Mouse (Mus musculus): Measurements from ENCODE around the gene Cysrt1. TPM values are rescaled to one million over a fixed set of nuclear protein-coding genes. Genes with fewer than 3 reads are reported as not detected.
A peak's percentile ranks its signal among the peaks of the same experiment; 100 is the strongest.
"Not testable (repeated sequence)": the region's sequence is repeated elsewhere in the genome, so short reads cannot be mapped to it uniquely, and the experiment has no call there.

Cysrt1 gene
- polyA plus RNA-seq, 1 experiment: 1.8 TPM

DNA sequence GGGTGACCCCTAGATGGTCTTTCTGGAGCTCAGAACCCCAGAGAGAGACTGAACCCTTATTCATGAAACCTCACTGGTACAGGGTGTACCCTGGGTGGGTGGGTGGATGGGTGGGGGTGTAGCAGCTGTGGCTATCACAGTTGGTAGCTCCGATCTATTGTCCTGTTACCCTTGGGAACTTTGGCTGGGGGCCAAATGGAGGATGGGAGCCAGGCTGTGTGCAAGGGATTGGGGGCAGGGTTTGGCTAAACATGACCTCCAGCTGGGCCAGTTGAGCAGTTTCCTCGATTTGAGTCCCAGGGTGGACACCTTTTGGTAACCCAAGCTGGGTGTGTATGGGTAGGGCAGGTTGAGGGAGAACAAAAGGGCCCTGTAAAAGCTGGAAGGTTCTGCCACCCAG lies 24.5 kb upstream of the Cysrt1 start:
- DNase-seq (ENCODE audit: low read depth, low spot score): peak; percentile 76
- WGBS: 15% methylated on average over 2 of the region's 2 CpGs

DNA sequence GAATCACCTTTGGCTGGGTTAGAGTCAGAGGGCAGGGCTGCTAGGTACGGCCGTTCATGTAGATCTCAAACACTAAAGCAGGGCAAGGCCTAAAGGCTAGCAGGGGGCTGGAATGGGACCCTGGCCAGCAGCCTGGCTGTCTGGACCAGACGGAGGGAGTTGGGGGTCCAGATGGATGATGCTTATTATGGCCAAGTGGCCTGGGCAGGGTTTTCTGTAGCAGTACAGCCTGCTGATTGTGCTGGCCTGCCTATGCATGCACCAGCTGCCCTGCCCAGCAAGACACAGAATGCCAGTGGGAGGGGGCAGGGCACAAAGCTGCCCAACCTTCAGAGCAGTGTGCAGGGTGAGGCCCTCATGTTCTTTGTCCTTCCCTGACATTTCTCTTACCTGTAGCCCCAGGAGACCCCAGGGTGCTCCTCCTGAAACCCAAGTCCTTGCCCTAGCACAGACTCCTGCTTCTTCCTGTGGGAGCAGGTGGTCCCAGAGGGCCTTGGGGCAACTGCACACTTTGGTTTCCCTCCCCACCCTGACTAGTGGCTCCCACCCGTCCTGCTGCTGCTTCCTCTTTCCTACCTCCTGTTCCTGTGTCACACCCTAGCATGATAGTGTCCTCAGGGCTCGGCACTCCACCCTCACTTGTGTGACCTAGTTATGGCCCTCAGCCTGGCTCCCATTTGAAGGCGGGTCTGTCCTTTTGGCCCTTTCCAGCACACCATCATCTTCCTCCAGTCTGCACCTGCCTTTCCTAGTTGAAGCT lies 23.8 kb upstream of the Cysrt1 start:
- DNase-seq (ENCODE audit: low read depth, low spot score): peak; percentile 81

DNA sequence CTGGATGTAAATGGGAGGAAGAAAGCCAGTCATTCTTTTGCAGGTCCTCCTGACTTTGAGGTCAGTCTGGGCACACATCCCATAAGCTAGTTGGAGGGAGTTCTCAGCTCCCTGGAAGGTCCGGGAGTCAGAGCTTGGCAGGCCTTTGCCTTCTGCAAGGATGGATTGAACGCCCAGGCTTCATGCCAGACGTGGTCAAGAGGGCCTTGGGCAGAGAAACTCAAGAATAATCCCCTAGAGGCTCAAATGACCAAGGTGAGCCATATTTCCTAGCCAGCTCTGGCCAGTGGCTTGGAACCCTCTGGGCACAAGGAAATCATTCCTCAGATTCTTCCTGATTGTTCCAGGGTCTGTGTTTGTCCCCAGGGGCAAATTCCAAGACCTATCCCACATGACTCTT lies 22.6 kb upstream of the Cysrt1 start:
- 25% methylated on average over 3 of the region's 3 CpGs for WGBS
- DNase-seq (ENCODE audit: low read depth, low spot score): no peak

More for the DNA sequence above, 23.8 kb upstream of the Cysrt1 start:
- WGBS: 31% methylated on average over 6 of the region's 6 CpGs

GRCm38 (mm10) chr2:25264286-25264660 lies 22.0 kb upstream of the Cysrt1 start:
- WGBS: 33% methylated on average over 5 of the region's 5 CpGs
- no peak for DNase-seq (ENCODE audit: low read depth, low spot score)

DNA sequence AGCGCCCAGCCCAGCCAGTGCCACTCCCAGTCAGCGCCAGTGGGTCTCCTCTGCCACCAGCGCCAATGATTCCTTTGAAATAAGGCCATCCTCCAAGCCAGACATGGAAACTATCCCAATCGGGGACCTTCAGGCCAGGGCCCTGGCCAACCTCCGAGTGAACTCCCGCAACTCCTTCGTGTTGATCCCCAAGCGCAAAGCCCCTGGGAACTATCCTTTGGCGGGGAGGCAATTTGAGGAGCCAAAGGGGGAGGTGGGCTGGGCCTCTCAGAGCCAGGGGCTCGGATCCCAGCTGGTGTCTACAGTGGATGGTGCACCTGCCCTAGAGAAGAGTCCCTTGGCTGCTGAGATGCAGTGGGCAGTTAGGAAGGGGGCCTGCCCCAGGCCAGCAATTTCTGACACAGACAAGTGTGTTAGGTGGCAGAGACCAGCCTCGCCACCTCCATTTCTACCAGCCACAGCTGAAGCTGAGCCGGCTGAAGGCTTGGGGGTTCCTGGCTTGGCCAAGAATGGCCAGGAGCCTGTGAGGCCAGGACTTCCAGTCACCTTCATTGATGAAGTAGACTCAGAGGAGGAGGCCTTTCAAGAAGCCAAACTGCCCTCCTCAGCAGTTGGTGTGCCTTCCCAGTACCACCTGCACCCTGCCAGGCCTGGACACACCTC lies 21.5 kb upstream of the Cysrt1 start:
- WGBS: 13% methylated on average over 12 of the region's 12 CpGs
- no peak for DNase-seq (ENCODE audit: low read depth, low spot score)

DNA sequence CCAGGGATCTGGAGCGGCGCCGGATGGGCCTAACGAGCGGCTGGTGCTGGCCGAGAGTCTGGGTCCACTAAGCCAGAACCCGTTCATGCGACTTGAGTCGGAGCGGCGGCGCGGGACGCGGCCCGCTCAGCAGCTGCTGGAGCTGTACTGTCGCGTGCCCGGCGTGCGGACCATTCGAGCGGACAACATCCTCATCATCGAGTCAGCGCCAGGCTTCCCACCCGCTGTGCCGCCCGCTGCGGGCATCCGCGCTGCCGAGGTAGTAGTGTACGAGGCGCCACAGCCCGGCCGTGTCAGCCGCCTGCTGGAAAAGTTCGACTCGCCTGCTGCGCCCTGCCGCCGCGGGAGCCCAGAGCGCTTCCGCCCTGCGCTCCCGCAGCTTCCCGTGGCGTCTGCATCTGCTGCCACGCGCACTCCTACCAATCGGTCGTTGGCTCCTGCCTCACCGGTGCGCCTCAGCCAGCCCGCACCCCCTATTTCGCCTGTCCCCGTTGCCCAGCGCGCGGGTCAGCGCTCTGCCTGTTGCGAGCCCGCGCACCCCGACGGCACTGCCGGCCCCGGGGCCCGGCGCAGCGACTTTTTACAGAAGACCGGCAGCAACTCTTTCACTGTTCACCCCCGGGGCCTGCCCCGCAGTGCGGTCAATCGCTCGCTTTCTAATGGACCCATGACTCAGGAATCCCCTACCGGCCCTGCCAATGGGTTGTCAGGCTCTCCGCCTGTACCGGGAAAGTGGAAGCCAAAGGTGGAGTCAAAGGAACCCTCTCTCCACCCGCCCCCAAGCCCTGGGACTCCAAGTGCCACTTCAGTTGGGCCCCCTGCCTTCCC lies 20.8 kb upstream of the Cysrt1 start:
- under 1% methylated on average over 82 of the region's 82 CpGs for WGBS
- no peak for DNase-seq (ENCODE audit: low read depth, low spot score)

DNA sequence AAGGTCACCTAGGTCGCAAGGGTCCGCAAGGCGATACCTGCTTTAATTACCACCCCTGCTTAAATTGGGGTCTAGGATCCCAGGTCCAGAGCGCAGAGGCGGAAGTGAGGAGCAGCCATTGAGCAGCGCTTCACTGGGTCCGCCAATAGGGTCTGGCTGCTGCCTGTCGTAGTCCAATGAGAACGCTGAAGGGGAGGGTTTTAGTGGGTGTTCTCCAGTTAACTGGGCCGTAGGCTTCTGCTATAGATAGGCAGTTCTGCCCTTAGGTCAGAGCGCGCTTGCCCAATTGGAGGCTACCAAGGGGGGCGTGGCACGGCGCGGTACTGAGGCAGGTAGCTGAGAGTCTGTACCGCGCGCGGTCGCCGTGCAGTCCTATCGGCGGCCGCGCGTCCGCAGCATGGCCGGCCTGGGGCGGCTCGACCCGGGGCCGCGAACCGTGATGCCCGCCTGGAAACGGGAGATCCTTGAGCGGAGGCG lies 20.1 kb upstream of the Cysrt1 start, which contains the start of gene Tprn:
TSS of gene Tprn (plus strand) at position 328 of the 477 bp plus-strand sequence.
- WGBS: under 1% methylated on average over 39 of the region's 39 CpGs
- peak; percentile 94 for DNase-seq (ENCODE audit: low read depth, low spot score)

DNA sequence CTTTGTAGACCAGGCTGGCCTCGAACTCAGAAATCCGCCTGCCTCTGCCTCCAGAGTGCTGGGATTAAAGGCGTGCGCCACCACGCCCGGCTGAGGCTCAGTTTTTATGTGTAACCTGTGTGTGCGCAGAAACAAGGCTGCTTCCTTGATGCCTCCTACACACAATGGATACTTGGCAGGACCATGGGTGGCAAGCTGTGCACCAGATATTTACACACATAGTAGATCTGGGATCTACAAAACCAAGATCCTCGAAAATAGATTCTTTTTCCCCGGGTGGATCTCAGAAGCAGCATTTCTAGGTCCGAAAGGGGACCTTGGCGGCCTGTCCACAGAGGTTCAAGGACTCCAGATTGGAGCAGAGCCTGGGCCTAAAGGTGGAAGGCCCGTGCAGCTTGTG lies 19.6 kb upstream of the Cysrt1 start:
- WGBS: 31% methylated on average over 12 of the region's 12 CpGs
- no peak for DNase-seq (ENCODE audit: low read depth, low spot score)

DNA sequence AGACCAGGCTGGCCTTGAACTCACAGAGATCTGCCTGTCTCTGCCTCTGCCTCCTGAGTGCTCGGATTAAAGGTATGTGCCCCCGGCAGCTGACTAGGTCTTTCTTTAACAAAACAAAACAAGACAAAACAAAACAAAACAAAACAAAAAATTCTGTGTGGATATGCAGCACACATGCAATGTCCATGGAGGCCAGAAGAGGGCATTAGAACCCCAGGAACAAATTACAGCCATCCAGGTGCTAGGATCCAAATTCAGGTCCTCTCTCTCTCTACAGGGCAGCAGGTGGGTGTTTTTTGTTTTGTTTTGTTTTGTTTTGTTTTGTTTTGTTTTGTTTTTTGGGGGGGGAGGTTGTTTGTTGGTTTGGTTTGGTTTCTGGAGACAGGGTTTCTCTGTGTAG lies 16.6 kb upstream of the Cysrt1 start:
- no peak for DNase-seq (ENCODE audit: low read depth, low spot score)
- WGBS: 58% methylated on average over 2 of the region's 2 CpGs

GRCm38 (mm10) chr2:25257250-25257649 lies 15.0 kb upstream of the Cysrt1 start:
- 78% methylated on average over 5 of the region's 5 CpGs for WGBS
- DNase-seq (ENCODE audit: low read depth, low spot score): not testable (repeated sequence)

- 26% methylated on average over 12 of the region's 12 CpGs for WGBS
- DNase-seq (ENCODE audit: low read depth, low spot score): not testable (repeated sequence)
Measured at GRCm38 (mm10) chr2:25256443-25257109, 14.3 kb upstream of the Cysrt1 start.

DNA sequence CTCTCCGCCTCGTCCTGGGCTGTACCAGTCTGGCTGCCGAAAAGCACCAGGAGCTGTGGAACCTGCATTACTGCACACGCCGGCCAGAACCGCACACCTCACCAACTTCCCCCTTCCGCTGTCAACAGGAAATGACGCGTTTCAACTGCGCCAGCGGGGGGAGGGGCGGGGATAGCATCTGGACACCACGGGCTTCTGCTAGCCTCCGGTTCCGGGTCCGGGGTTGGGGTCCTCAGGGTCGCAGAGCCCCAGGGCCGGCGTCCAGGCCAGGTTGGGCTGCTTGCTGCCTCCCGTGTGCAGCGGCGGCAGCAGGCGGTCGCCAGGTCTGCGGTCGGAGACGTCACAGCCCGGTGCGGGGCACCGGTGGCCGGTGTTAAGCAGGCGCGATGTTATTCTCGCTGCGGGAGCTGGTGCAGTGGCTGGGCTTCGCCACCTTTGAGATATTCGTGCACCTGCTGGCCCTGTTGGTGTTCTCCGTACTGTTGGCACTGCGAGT lies 13.1 kb upstream of the Cysrt1 start, which contains the start of gene Tmem203:
TSS of gene Tmem203 (plus strand) at position 156 of the 496 bp plus-strand sequence.
- DNase-seq (ENCODE audit: low read depth, low spot score): no peak
- WGBS: 1% methylated on average over 39 of the region's 39 CpGs

- no peak for DNase-seq (ENCODE audit: low read depth, low spot score)
Measured at GRCm38 (mm10) chr2:25252331-25252730, 10.1 kb upstream of the Cysrt1 start.

GRCm38 (mm10) chr2:25246183-25247072 lies 4.2 kb upstream of the Cysrt1 start, which contains the start of gene AL732309.1:
Gene AL732309.1 (minus strand): TSS chr2:25246863.
- DNase-seq (ENCODE audit: low read depth, low spot score): no peak
- WGBS: 35% methylated on average over 10 of the region's 10 CpGs

More at GRCm38 (mm10) chr2:25252331-25252730, 10.1 kb upstream of the Cysrt1 start:
- 86% methylated on average over 1 of the region's 1 CpGs for WGBS

- DNase-seq (ENCODE audit: low read depth, low spot score): no peak
- 92% methylated on average over 4 of the region's 4 CpGs for WGBS
Measured at GRCm38 (mm10) chr2:25244144-25244543, 1.9 kb upstream of the Cysrt1 start.

DNA sequence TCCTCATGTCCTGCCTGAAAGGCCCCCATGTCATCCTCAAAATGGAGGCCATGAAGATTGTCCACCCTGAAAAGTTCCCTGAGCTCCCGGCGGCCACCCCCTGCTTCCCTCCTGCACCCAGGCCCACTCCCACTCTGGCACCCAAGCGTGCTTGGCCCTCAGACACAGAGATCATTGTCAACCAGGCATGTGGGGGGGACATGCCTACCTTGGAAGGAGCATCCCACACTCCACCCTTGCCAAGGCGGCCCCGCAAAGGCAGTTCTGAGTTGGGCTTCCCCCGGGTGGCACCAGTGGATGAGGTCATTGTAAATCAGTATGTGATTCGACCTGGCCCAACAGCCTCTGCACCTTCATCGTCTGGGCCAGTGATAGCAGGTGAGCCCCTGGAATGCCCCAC lies 1.1 kb upstream of the Cysrt1 start:
- WGBS: 87% methylated on average over 8 of the region's 8 CpGs
- no peak for DNase-seq (ENCODE audit: low read depth, low spot score)

- WGBS: 10% methylated on average over 6 of the region's 6 CpGs
- no peak for DNase-seq (ENCODE audit: low read depth, low spot score)
Measured at GRCm38 (mm10) chr2:25241438-25241775, 845 bp downstream of the Cysrt1 start.

GRCm38 (mm10) chr2:25240723-25241437 lies 1.4 kb downstream of the Cysrt1 start:
- 2% methylated on average over 29 of the region's 29 CpGs for WGBS
- DNase-seq (ENCODE audit: low read depth, low spot score): no peak
